Mouse (Mus musculus) myocyte (in vitro differentiated cells): Measurements from ENCODE around the gene Chst8. TPM values are rescaled to one million over a fixed set of nuclear protein-coding genes. Genes with fewer than 3 reads are reported as not detected.

Source experiments
- H3K27me3 ChIP-seq: one replicate; pipeline ENCODE4 v1.6.1; 2011; ENCODE audit not compliant: control insufficient read depth, insufficient read depth, insufficient read length
- H3K36me3 ChIP-seq: one replicate; pipeline ENCODE4 v1.6.1; 2011; ENCODE audit not compliant: control insufficient read depth, insufficient read depth
- H3K4me2 ChIP-seq: one replicate; pipeline ENCODE4 v1.6.1; 2011; ENCODE audit warnings: low read depth, control low read depth
- H3K4me3 ChIP-seq: one replicate; pipeline ENCODE4 v1.5.1; 2011; ENCODE audit warnings: mild to moderate bottlenecking, control low read depth, moderate library complexity
- H3K79me2 ChIP-seq: one replicate; pipeline ENCODE4 v1.6.1; 2011; ENCODE audit not compliant: control insufficient read depth, insufficient read depth
- H3ac ChIP-seq: one replicate; pipeline ENCODE4 v1.6.1; 2011; ENCODE audit not compliant: control insufficient read depth, insufficient read length
- CEBPB ChIP-seq: IDR thresholded peaks from 2 replicates; pipeline ENCODE4 v1.6.1; 2011; ENCODE audit warnings: mild to moderate bottlenecking, moderate library complexity; ENCODE audit not compliant: poor library complexity, insufficient read depth, severe bottlenecking
- E2F4 ChIP-seq: IDR thresholded peaks from one replicate; pipeline ENCODE4 v1.6.1; 2011; ENCODE audit warnings: mild to moderate bottlenecking, control low read depth, moderate library complexity; ENCODE audit not compliant: insufficient read depth
- MAX ChIP-seq: IDR thresholded peaks from one replicate; pipeline ENCODE4 v1.6.1; 2011; ENCODE audit warnings: low read depth, mild to moderate bottlenecking, control low read depth
- MYOD1 ChIP-seq, 3 experiments: IDR thresholded peaks; one replicate each; pipeline ENCODE4 v1.6.1; 2011; ENCODE audit warnings: control low read depth in 2 of 3, low read depth in 2 of 3, mild to moderate bottlenecking in 2 of 3, moderate library complexity in 1 of 3; ENCODE audit not compliant: insufficient read length in 2 of 3, control insufficient read depth in 1 of 3
- MYOG ChIP-seq, 3 experiments: IDR thresholded peaks; one replicate each; pipeline ENCODE4 v1.6.1; 2011; ENCODE audit warnings: control low read depth in 2 of 3, low read depth in 2 of 3, mild to moderate bottlenecking in 2 of 3; ENCODE audit not compliant: insufficient read length in 2 of 3, control insufficient read depth in 1 of 3, insufficient read depth in 1 of 3
- POLR2A ChIP-seq: IDR thresholded peaks from one replicate; pipeline ENCODE4 v1.6.1; 2011; ENCODE audit warnings: low read depth, mild to moderate bottlenecking, control low read depth, moderate library complexity; ENCODE audit not compliant: insufficient read length
- POLR2AphosphoS2 ChIP-seq: IDR thresholded peaks from one replicate; pipeline ENCODE4 v1.6.1; 2011; ENCODE audit warnings: low read depth, control low read depth; ENCODE audit not compliant: insufficient read length
- REST ChIP-seq: IDR thresholded peaks from one replicate; pipeline ENCODE4 v1.6.1; 2011; ENCODE audit warnings: mild to moderate bottlenecking, control low read depth, moderate library complexity; ENCODE audit not compliant: insufficient read depth, insufficient read length
- SRF ChIP-seq: IDR thresholded peaks from one replicate; pipeline ENCODE4 v1.6.1; 2011; ENCODE audit warnings: low read depth; ENCODE audit not compliant: control insufficient read depth, insufficient read length
- TCF12 ChIP-seq: IDR thresholded peaks from one replicate; pipeline ENCODE4 v1.6.1; 2011; ENCODE audit warnings: mild to moderate bottlenecking, control low read depth; ENCODE audit not compliant: poor library complexity, insufficient read depth, severe bottlenecking
- TCF3 ChIP-seq: IDR thresholded peaks from one replicate; pipeline ENCODE4 v1.6.1; 2011; ENCODE audit warnings: low read depth, control low read depth; ENCODE audit not compliant: insufficient read length
- USF1 ChIP-seq: IDR thresholded peaks from one replicate; pipeline ENCODE4 v1.6.1; 2011; ENCODE audit warnings: low read depth, mild to moderate bottlenecking, control low read depth, moderate library complexity
- polyA plus RNA-seq: library from polyadenylated mRNA; unstranded; fragments of >200 nt; fragmentation: generic; extraction: Trizol; gene quantifications from one replicate; pipeline ENCODE4 v1.2.1, GENCODE M21; 2012; ENCODE audit warnings: missing spikeins

The Chst8 gene
- polyA plus RNA-seq, 1 experiment: not detected

DNA sequence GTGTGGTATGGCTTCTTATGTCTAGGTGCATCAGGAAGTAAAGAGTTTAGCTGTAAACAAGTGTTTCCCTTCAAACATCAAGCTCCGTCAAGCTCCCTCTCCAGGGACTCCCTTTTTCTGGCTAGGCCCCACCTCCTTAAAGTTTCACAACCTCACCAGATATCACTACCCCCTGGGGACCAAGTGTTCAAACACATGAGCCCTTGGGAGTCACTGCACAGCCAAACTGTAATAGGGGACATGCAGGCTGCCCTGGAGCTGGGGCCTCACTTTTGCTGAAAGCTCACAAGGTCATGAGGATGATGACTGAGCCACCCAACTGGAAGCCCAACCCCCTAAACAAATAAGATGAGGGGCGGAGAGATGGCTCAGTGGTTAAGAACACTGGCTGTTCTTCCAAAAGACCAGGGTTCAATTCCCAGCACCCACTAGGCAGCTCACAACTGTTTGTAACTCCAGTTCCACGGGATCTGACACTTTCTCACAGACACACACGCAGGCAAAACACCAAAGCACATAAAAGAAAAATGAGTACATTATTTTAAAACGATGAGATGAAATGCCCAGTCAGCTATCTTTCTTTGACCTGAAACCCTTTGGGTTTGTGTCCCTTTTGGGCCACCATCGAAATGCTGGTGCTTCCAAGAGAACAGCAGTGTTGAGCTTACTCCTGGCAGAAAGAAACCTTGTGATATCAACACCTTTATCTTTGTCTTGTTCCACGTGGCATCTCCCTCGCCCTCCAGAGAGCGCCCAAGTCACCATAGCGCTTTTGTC is 179.4 kb downstream of the Chst8 start:
- H3K79me2 ChIP-seq: no peaks in the 10 kb centered on the region
- H3K4me2 ChIP-seq: no peak overlapping the region
- TF ChIP-seq POLR2A (no peak), REST (no peak)
- no peak overlapping the region for H3ac ChIP-seq
- no peaks in the 10 kb centered on the region for H3K27me3 ChIP-seq
- no peaks in the 10 kb centered on the region for H3K36me3 ChIP-seq
- H3K4me3 ChIP-seq: no peak overlapping the region

DNA sequence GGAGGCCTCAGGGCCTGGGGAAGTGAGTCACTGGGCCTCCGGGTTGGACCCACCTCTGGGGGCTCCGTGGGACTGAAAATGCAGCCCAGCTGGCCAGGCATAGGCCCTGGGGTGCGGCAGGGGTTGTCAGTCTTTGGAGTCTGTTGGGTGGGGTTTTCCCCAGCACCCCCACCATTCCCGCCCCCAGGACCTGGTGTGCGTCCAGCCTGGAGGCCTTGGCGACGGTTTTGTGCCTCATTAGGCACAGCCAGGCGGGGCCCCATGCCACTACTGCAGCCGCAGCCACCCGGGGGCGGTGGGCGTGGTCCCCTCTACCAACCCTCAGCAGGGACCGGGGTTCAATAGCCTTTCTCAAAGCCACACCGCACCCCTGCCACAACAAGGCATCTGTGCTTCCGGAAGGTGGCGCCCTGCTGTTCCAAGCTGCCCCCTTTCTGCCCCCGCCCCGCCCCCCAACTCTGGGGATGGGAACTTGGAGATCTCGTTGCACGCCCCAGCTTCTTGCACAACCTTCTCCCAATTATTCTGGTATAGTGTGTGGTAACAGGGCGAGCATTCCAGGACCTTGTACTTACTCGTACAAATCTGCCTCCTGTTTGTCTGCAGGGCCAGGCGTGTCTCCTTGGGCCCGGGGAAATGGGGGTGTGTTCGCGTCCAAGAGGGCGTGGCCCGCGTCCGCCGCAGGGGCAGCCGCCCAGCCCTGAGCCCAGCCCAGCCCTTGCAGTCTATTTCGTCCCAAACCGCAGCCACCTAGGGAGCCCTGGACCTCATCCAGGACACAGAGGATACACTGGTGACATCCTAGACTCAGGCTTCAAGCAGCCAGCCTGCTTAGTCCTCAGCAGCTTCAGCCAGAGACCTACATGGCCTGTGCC is 182.1 kb downstream of the Chst8 start:
- H3K27me3 ChIP-seq: no peaks in the 10 kb centered on the region
- no peak overlapping the region for H3ac ChIP-seq
- H3K36me3 ChIP-seq: no peaks in the 10 kb centered on the region
- H3K79me2 ChIP-seq: no peaks in the 10 kb centered on the region
- H3K4me3 ChIP-seq: peak overlapping the region; percentile 24
- H3K4me2 ChIP-seq: peak overlapping the region; percentile 78
- no peak for TF ChIP-seq MAX
- TF ChIP-seq MYOG (IDR thresholded peaks at IDR 0.05; ENCODE audit: control insufficient read depth in 1 of 3, insufficient read depth in 1 of 3, insufficient read length in 2 of 3, low read depth in 2 of 3): peak in 1 of 3 experiments; percentile 55
- no peak for TF ChIP-seq REST
- peak; percentile 60 for TF ChIP-seq POLR2A
- no peak for TF ChIP-seq TCF12
- TF ChIP-seq POLR2AphosphoS2: peak; percentile 68
- peak in 1 of 3 experiments; percentile 31 for TF ChIP-seq MYOD1 (IDR thresholded peaks at IDR 0.05; ENCODE audit: control insufficient read depth in 1 of 3, insufficient read length in 2 of 3, low read depth in 2 of 3)
- no peak for TF ChIP-seq E2F4
- TF ChIP-seq TCF3: no peak
- peak; percentile 55; the same call in 1 of the 2 replicates for TF ChIP-seq CEBPB
- no peak for TF ChIP-seq SRF
- no peak for TF ChIP-seq USF1

GRCm38 (mm10) chr7:34629702-34630210 is 182.8 kb downstream of the Chst8 start:
- no peak overlapping the region for H3ac ChIP-seq
- H3K4me3 ChIP-seq: peak overlapping the region; percentile 24
- TF ChIP-seq E2F4 (no peak), TCF3 (no peak), MYOD1 (IDR thresholded peaks at IDR 0.05; ENCODE audit: control insufficient read depth in 1 of 3, insufficient read length in 2 of 3, low read depth in 2 of 3) (no peak), POLR2AphosphoS2 (no peak), SRF (no peak), REST (no peak), TCF12 (no peak), POLR2A (no peak), MAX (no peak), MYOG (IDR thresholded peaks at IDR 0.05; ENCODE audit: control insufficient read depth in 1 of 3, insufficient read depth in 1 of 3, insufficient read length in 2 of 3, low read depth in 2 of 3) (no peak), CEBPB (no peak)

More at GRCm38 (mm10) chr7:34629702-34630210, 182.8 kb downstream of the Chst8 start:
- H3K4me2 ChIP-seq: peak overlapping the region; percentile 78
- no peaks in the 10 kb centered on the region for H3K79me2 ChIP-seq
- H3K36me3 ChIP-seq: no peaks in the 10 kb centered on the region
- H3K27me3 ChIP-seq: no peaks in the 10 kb centered on the region

Other genes with a start within 250 kb of the Chst8 start
- 29.2 TPM for gene Kctd15, start 156.0 kb downstream of the Chst8 start, polyA plus RNA-seq
- gene Pepd, start 99.7 kb upstream of the Chst8 start, polyA plus RNA-seq: 82.1 TPM
- 25.0 TPM for gene Cebpg, start 243.9 kb upstream of the Chst8 start, polyA plus RNA-seq